29 mouse cellular contexts compared by ENCODE assay signal in the genomic region with DNA sequence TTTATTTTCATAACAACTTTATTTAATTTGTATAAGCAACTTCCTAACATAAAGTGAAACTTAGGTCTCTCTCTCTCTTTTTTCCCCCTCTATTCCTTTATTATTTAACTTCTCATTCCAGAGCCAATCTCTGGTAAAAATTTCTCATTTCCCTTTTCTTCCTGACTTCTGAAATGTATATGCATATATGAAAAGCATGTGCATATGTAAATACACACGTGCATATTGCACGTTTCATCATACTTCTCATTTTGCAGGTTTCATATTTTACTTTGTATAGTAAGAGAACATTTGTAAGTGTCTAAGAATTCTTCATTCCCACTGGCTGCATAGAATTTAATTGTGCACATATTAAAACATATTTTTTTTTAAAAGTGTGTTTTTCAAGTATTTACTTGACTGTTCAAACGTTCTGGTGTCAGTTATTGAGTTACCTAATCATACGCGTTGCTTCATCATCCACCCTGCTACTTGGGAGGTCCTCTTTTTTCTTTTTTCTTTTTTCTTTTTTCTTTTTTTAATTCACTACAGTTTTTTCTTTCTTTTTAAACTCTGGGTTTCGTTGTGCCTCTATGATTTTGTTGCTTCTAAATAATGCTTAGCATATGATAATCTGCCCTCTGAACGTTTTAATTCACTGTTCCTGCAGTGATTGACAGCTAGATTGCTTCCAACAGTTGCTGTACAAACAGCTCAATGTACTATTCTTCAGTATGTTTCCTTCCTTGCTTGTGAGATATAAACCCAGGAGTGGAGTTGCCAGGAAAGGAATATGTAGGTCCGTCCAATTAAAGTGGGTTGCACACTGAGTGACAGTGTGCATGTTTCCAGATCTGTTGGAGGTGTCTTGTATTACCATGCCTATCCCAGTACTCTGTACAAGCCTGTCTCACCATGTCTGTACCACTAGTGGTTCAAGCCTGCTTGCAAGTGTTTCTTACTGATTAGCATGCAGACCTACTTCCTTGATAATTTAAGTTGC.
DNase-seq lines count a peak whose midpoint lies in the region; ATAC-seq lines count a peak whose summit lies in the region.
"Had no signal": no experiment of that assay in that cellular context is flagged by ENCODE, and none has a peak within 500 bp of the region (broad histone marks: within the 10 kb centered on the region; RNA-seq: fewer than 3 reads in every experiment).

No protein-coding gene starts in this region.

- H3K9ac ChIP-seq in forebrain, embryonic 11.5 days (ENCODE audit: low read length): no peak overlapping the region
- H3K9ac ChIP-seq in forebrain, embryonic 13.5 days: no peak overlapping the region
- H3K9ac ChIP-seq: embryonic facial prominence, embryonic 13.5 days; heart, embryonic 13.5 days; hindbrain, embryonic 14.5 days; limb, embryonic 13.5 days; liver, embryonic 12.5 days; liver, postnatal 0 days; midbrain, embryonic 15.5 days; stomach, embryonic 15.5 days had no signal

- H3K27ac ChIP-seq in forebrain, embryonic 11.5 days (ENCODE audit: low read depth, low read length): no peak overlapping the region
- H3K27ac ChIP-seq in forebrain, embryonic 10.5 days: no peak overlapping the region
- no peak overlapping the region for H3K27ac ChIP-seq in forebrain, embryonic 13.5 days
- H3K27ac ChIP-seq: embryonic facial prominence, embryonic 13.5 days; gastrocnemius, adult 2 months; heart, embryonic 13.5 days; hindbrain, embryonic 14.5 days; left cerebral cortex, adult 2 months; limb, embryonic 13.5 days; liver, embryonic 12.5 days; macrophage; midbrain, embryonic 10.5 days; midbrain, embryonic 15.5 days; stomach, embryonic 15.5 days had no signal

- H3K4me2 ChIP-seq in forebrain, embryonic 11.5 days (ENCODE audit: low read depth, low read length, severe bottlenecking): no peak overlapping the region
- H3K4me2 ChIP-seq in forebrain, embryonic 13.5 days: no peak overlapping the region
- H3K4me2 ChIP-seq: embryonic facial prominence, embryonic 13.5 days; heart, embryonic 13.5 days; hindbrain, embryonic 14.5 days; limb, embryonic 13.5 days; liver, embryonic 12.5 days; midbrain, embryonic 15.5 days; stomach, embryonic 15.5 days had no signal

- no peaks in the 10 kb centered on the region for H3K9me3 ChIP-seq in forebrain, embryonic 11.5 days (ENCODE audit: control insufficient read depth, low read length)
- H3K9me3 ChIP-seq in forebrain, embryonic 10.5 days: no peaks in the 10 kb centered on the region
- no peaks in the 10 kb centered on the region for H3K9me3 ChIP-seq in forebrain, embryonic 13.5 days (replicated peaks)
- H3K9me3 ChIP-seq: embryonic facial prominence, embryonic 13.5 days; heart, embryonic 13.5 days; limb, embryonic 13.5 days; liver, embryonic 12.5 days; midbrain, embryonic 10.5 days; midbrain, embryonic 15.5 days; stomach, embryonic 15.5 days had no signal

- WGBS in forebrain, embryonic 11.5 days: 55% methylated on average over 8 of the region's 8 CpGs
- WGBS in forebrain, embryonic 10.5 days: 68% methylated on average over 8 of the region's 8 CpGs
- WGBS in forebrain, embryonic 13.5 days: 37% methylated on average over 8 of the region's 8 CpGs

- no peaks in the 10 kb centered on the region for H3K27me3 ChIP-seq in forebrain, embryonic 11.5 days (ENCODE audit: control insufficient read depth, insufficient read depth, low read length)
- no peaks in the 10 kb centered on the region for H3K27me3 ChIP-seq in forebrain, embryonic 10.5 days (ENCODE audit: poor library complexity, severe bottlenecking)
- H3K27me3 ChIP-seq in forebrain, embryonic 13.5 days: no peaks in the 10 kb centered on the region
- H3K27me3 ChIP-seq: embryonic facial prominence, embryonic 13.5 days; heart, embryonic 13.5 days; limb, embryonic 13.5 days; liver, embryonic 12.5 days; midbrain, embryonic 15.5 days; stomach, embryonic 15.5 days had no signal

- peaks cover 2% of the 10 kb centered on the region; the same call in 1 of the 2 replicates for H3K4me1 ChIP-seq in forebrain, embryonic 11.5 days (replicated peaks; ENCODE audit: control insufficient read depth, insufficient read depth, low read length)
- peaks cover 14% of the 10 kb centered on the region for H3K4me1 ChIP-seq in forebrain, embryonic 10.5 days
- peaks cover 12% of the 10 kb centered on the region for H3K4me1 ChIP-seq in forebrain, embryonic 13.5 days
- H3K4me1 ChIP-seq: heart, embryonic 13.5 days; limb, embryonic 13.5 days; liver, embryonic 12.5 days; midbrain, embryonic 15.5 days; stomach, embryonic 15.5 days had no signal

- H3K36me3 ChIP-seq in forebrain, embryonic 11.5 days (ENCODE audit: control insufficient read depth, insufficient read depth, low read length): no peaks in the 10 kb centered on the region
- H3K36me3 ChIP-seq in forebrain, embryonic 10.5 days (replicated peaks): no peaks in the 10 kb centered on the region
- no peaks in the 10 kb centered on the region for H3K36me3 ChIP-seq in forebrain, embryonic 13.5 days (ENCODE audit: poor library complexity, severe bottlenecking)
- H3K36me3 ChIP-seq: embryonic facial prominence, embryonic 13.5 days; heart, embryonic 13.5 days; limb, embryonic 13.5 days; liver, embryonic 12.5 days; midbrain, embryonic 10.5 days; midbrain, embryonic 15.5 days; stomach, embryonic 15.5 days had no signal

- DNase-seq in forebrain, embryonic 11.5 days (ENCODE audit: low spot score): no peak
- DNase-seq in forebrain, embryonic 10.5 days (ENCODE audit: extremely low spot score, low spot score): no peak
- no peak for DNase-seq in layer of hippocampus, postnatal 36 days
- DNase-seq in spleen, postnatal 14 days (ENCODE audit: low spot score in 2 of 2): no peak
- DNase-seq: adrenal gland, postnatal 25 days; cerebellum, adult 18-20 months; cerebellum, postnatal 10 days; gastrocnemius, adult 2 months; gastrocnemius, postnatal 36 days; heart, postnatal 10 days; kidney, adult 11 months; kidney, postnatal 25 days; liver, postnatal 0 days had no signal

- no peak overlapping the region for H3K4me3 ChIP-seq in forebrain, embryonic 11.5 days (ENCODE audit: low read depth, low read length)
- H3K4me3 ChIP-seq in forebrain, embryonic 10.5 days: no peak overlapping the region
- H3K4me3 ChIP-seq in forebrain, embryonic 13.5 days: no peak overlapping the region
- H3K4me3 ChIP-seq: embryonic facial prominence, embryonic 13.5 days; erythroblast, embryonic 14.5 days; gastrocnemius, adult 2 months; heart, embryonic 13.5 days; left cerebral cortex, adult 2 months; limb, embryonic 13.5 days; liver, embryonic 12.5 days; midbrain, embryonic 10.5 days; midbrain, embryonic 15.5 days; stomach, embryonic 15.5 days had no signal

- peak; percentile 51; the same call in 1 of the 2 replicates for ATAC-seq in forebrain, embryonic 11.5 days (replicated peaks; ENCODE audit: low FRiP score)
- ATAC-seq in common myeloid progenitor, adult 5-6 weeks (replicated peaks; ENCODE audit: low read depth, poor library complexity, severe bottlenecking): 0 out of 2 replicates have a peak, but pooled peaks have one; percentile 18
- peak; percentile 91 for ATAC-seq in forebrain, embryonic 13.5 days
- peak; percentile 91 for ATAC-seq in granulocyte monocyte progenitor cell, adult 5-6 weeks (replicated peaks; ENCODE audit: poor library complexity, severe bottlenecking)
- ATAC-seq in frontal cortex, adult (ENCODE audit: low TSS enrichment): no peak
- ATAC-seq: liver, embryonic 12.5 days; liver, postnatal 0 days; lung, postnatal 0 days; midbrain, embryonic 15.5 days had no signal
